Mouse (Mus musculus) heart, embryonic 15.5 days (tissue): ENCODE results near the gene Adgrf5. TPM values are rescaled to one million over a fixed set of nuclear protein-coding genes. Genes with fewer than 3 reads are reported as not detected.

ENCODE experiments used
- ATAC-seq: fragments of 200-750 bp; cut with Nextera tagmentation; replicated peaks from 2 replicates; pipeline ENCODE4 v1.8.0; 2017; ENCODE audit warnings: low read depth, moderate TSS enrichment; ENCODE audit not compliant: insufficient number of reproducible peaks, insufficient read depth, low FRiP score
- H3K27ac ChIP-seq: fragments of 300-500 bp; sonication (generic); 2 replicates; pipeline ENCODE4 v1.5.1; 2015; ENCODE audit warnings: mild to moderate bottlenecking, inconsistent platforms
- H3K27me3 ChIP-seq: fragments of 300-500 bp; sonication (generic); 2 replicates; pipeline ENCODE4 v1.6.1; 2015; ENCODE audit warnings: inconsistent platforms
- H3K36me3 ChIP-seq: fragments of 300-500 bp; sonication (generic); 2 replicates; pipeline ENCODE4 v1.6.1; 2015; ENCODE audit warnings: mild to moderate bottlenecking, inconsistent platforms
- H3K4me1 ChIP-seq: fragments of 300-500 bp; sonication (generic); replicated peaks from 2 replicates; pipeline ENCODE4 v1.6.1; 2015; ENCODE audit warnings: inconsistent platforms
- H3K4me2 ChIP-seq: fragments of 300-500 bp; sonication (generic); 2 replicates; pipeline ENCODE4 v1.6.1; 2015; ENCODE audit warnings: inconsistent platforms, mild to moderate bottlenecking, moderate library complexity
- H3K4me3 ChIP-seq: fragments of 300-500 bp; sonication (generic); 2 replicates; pipeline ENCODE4 v1.5.1; 2015; ENCODE audit warnings: mild to moderate bottlenecking, inconsistent platforms
- H3K9ac ChIP-seq: fragments of 300-500 bp; sonication (generic); 2 replicates; pipeline ENCODE4 v1.6.1; 2015; ENCODE audit warnings: mild to moderate bottlenecking, inconsistent platforms
- H3K9me3 ChIP-seq: fragments of 300-500 bp; sonication (generic); replicated peaks from 2 replicates; pipeline ENCODE4 v1.6.1; 2016; ENCODE audit warnings: inconsistent platforms
- WGBS: fragments of 180-500 bp; shearing (Covaris S2); methylation state at CpG from one replicate; pipeline ENCODE4 v1.1.7; 2015; ENCODE audit warnings: mixed read lengths; 5-methylcytosine and 5-hydroxymethylcytosine counted together
- polyA plus RNA-seq: library from polyadenylated mRNA; unstranded; fragments of >200 nt; fragmentation: Nextera tagmentation; extraction: Ambion mirVana; gene quantifications from 2 replicates; pipeline ENCODE4 v1.2.1, GENCODE M21; 2015

Gene Adgrf5
- polyA plus RNA-seq, result 20.5 and 21.3 TPM in 2 replicates

- Histone ChIP-seq H3K36me3 (no peaks in the 10 kb centered on the region), H3K9me3 (no peaks in the 10 kb centered on the region), H3K9ac (peak within 1 kb of the TSS; percentile 38), H3K27ac (peak within 1 kb of the TSS; percentile 72), H3K4me2 (peak within 1 kb of the TSS; percentile 49), H3K4me3 (peak within 1 kb of the TSS; percentile 43), H3K4me1 (peaks cover 27% of the 10 kb centered on the region), H3K27me3 (peaks cover 5% of the 10 kb centered on the region; the same call in 1 of the 2 replicates)
- 30% methylated on average over 16 of the region's 16 CpGs for WGBS
- 0 out of 2 replicates have a peak, but pooled peaks have one; percentile 49 for ATAC-seq
Measured at GRCm38 (mm10) chr17:43359826-43360619, at the start of gene Adgrf5. Gene Adgrf5, plus strand, starts transcription at chr17:43360451.

- Histone ChIP-seq H3K9ac (no peak overlapping the region), H3K4me2 (peak overlapping the region; percentile 71; the same call in 1 of the 2 replicates), H3K27me3 (no peaks in the 10 kb centered on the region), H3K4me3 (no peak overlapping the region), H3K4me1 (peaks cover 24% of the 10 kb centered on the region), H3K27ac (no peak overlapping the region), H3K36me3 (no peaks in the 10 kb centered on the region), H3K9me3 (no peaks in the 10 kb centered on the region)
- WGBS, result 59% methylated on average over 7 of the region's 7 CpGs
- ATAC-seq, result no peak
Measured at GRCm38 (mm10) chr17:43325986-43326671, 34.1 kb upstream of the Adgrf5 start.

- 17% methylated on average over 29 of the region's 29 CpGs for WGBS
- peak overlapping the region; percentile 64 for H3K27ac ChIP-seq
- no peaks in the 10 kb centered on the region for H3K27me3 ChIP-seq
- peak overlapping the region; percentile 32 for H3K9ac ChIP-seq
- no peaks in the 10 kb centered on the region for H3K9me3 ChIP-seq
- peak; percentile 75 for ATAC-seq
- peak overlapping the region; percentile 46 for H3K4me3 ChIP-seq
- H3K4me2 ChIP-seq, result peak overlapping the region; percentile 71
- no peaks in the 10 kb centered on the region for H3K36me3 ChIP-seq
- peaks cover 24% of the 10 kb centered on the region for H3K4me1 ChIP-seq
Measured at GRCm38 (mm10) chr17:43326726-43327700, 33.2 kb upstream of the Adgrf5 start.

- peak overlapping the region; percentile 64; the same call in 1 of the 2 replicates for H3K27ac ChIP-seq
- WGBS, result 34% methylated on average over 4 of the region's 6 CpGs
- no peaks in the 10 kb centered on the region for H3K36me3 ChIP-seq
- no peaks in the 10 kb centered on the region for H3K9me3 ChIP-seq
- H3K27me3 ChIP-seq, result no peaks in the 10 kb centered on the region
- H3K4me1 ChIP-seq, result peaks cover 24% of the 10 kb centered on the region
- ATAC-seq, result no peak
- no peak overlapping the region for H3K9ac ChIP-seq
- H3K4me2 ChIP-seq, result no peak overlapping the region
- no peak overlapping the region for H3K4me3 ChIP-seq
Measured at GRCm38 (mm10) chr17:43327810-43328209, 32.4 kb upstream of the Adgrf5 start.

GRCm38 (mm10) chr17:43329216-43329615, 31.0 kb upstream of the Adgrf5 start:
- Histone ChIP-seq H3K9me3 (no peaks in the 10 kb centered on the region), H3K4me1 (peaks cover 24% of the 10 kb centered on the region), H3K27ac (no peak overlapping the region), H3K4me3 (no peak overlapping the region), H3K4me2 (no peak overlapping the region), H3K27me3 (no peaks in the 10 kb centered on the region), H3K9ac (no peak overlapping the region), H3K36me3 (no peaks in the 10 kb centered on the region)
- 78% methylated on average over 4 of the region's 4 CpGs for WGBS
- ATAC-seq, result no peak

- no peaks in the 10 kb centered on the region for H3K9me3 ChIP-seq
- H3K27me3 ChIP-seq, result no peaks in the 10 kb centered on the region
- WGBS, result 44% methylated on average over 7 of the region's 7 CpGs
- no peaks in the 10 kb centered on the region for H3K36me3 ChIP-seq
- no peak overlapping the region for H3K4me2 ChIP-seq
- H3K9ac ChIP-seq, result no peak overlapping the region
- H3K4me1 ChIP-seq, result peaks cover 24% of the 10 kb centered on the region
- no peak overlapping the region for H3K4me3 ChIP-seq
- no peak overlapping the region for H3K27ac ChIP-seq
- no peak for ATAC-seq
Measured at GRCm38 (mm10) chr17:43329761-43330183, 30.5 kb upstream of the Adgrf5 start.

GRCm38 (mm10) chr17:43332686-43333085, 27.6 kb upstream of the Adgrf5 start:
- Histone ChIP-seq H3K4me1 (peaks cover 10% of the 10 kb centered on the region), H3K4me2 (no peak overlapping the region), H3K27me3 (no peaks in the 10 kb centered on the region), H3K27ac (no peak overlapping the region), H3K9me3 (no peaks in the 10 kb centered on the region), H3K9ac (no peak overlapping the region), H3K4me3 (no peak overlapping the region), H3K36me3 (no peaks in the 10 kb centered on the region)
- ATAC-seq, result no peak
- 55% methylated on average over 5 of the region's 5 CpGs for WGBS

GRCm38 (mm10) chr17:43334074-43334473, 26.2 kb upstream of the Adgrf5 start:
- ATAC-seq, result 0 out of 2 replicates have a peak, but pooled peaks have one; percentile 23
- H3K36me3 ChIP-seq, result no peaks in the 10 kb centered on the region
- no peak overlapping the region for H3K4me3 ChIP-seq
- H3K4me2 ChIP-seq, result no peak overlapping the region
- H3K27me3 ChIP-seq, result no peaks in the 10 kb centered on the region
- 58% methylated on average over 9 of the region's 9 CpGs for WGBS
- H3K9me3 ChIP-seq, result no peaks in the 10 kb centered on the region
- peaks cover 6% of the 10 kb centered on the region for H3K4me1 ChIP-seq
- no peak overlapping the region for H3K9ac ChIP-seq
- 0 out of 2 replicates have a peak overlapping the region, but pooled peaks have one; percentile 18 for H3K27ac ChIP-seq

- H3K27ac ChIP-seq, result no peak overlapping the region
- no peak overlapping the region for H3K4me3 ChIP-seq
- H3K9ac ChIP-seq, result no peak overlapping the region
- no peak overlapping the region for H3K4me2 ChIP-seq
- WGBS, result 76% methylated on average over 2 of the region's 2 CpGs
- ATAC-seq, result no peak
- H3K9me3 ChIP-seq, result no peaks in the 10 kb centered on the region
- no peaks in the 10 kb centered on the region for H3K36me3 ChIP-seq
- H3K27me3 ChIP-seq, result no peaks in the 10 kb centered on the region
- no peaks in the 10 kb centered on the region; the same call in 1 of the 2 replicates for H3K4me1 ChIP-seq
Measured at GRCm38 (mm10) chr17:43337643-43338042, 22.6 kb upstream of the Adgrf5 start.

GRCm38 (mm10) chr17:43338279-43338678, 22.0 kb upstream of the Adgrf5 start:
- Histone ChIP-seq H3K4me1 (no peaks in the 10 kb centered on the region), H3K27ac (no peak overlapping the region), H3K27me3 (no peaks in the 10 kb centered on the region), H3K9ac (no peak overlapping the region), H3K36me3 (no peaks in the 10 kb centered on the region), H3K4me2 (no peak overlapping the region), H3K9me3 (no peaks in the 10 kb centered on the region), H3K4me3 (no peak overlapping the region)
- 76% methylated on average over 3 of the region's 3 CpGs for WGBS
- no peak for ATAC-seq
